Mouse (Mus musculus): ENCODE measurements around the gene Pcx.

The Pcx gene

GRCm38 (mm10) chr19:4548305-4548883 lies 38.1 kb downstream of the Pcx start:
- DNase-seq (ENCODE audit: low read depth, low spot score): no peak

- no peak for DNase-seq (ENCODE audit: low read depth, low spot score)
Measured at GRCm38 (mm10) chr19:4554248-4554647, 44.0 kb downstream of the Pcx start.

GRCm38 (mm10) chr19:4555086-4555485 lies 44.8 kb downstream of the Pcx start:
- DNase-seq (ENCODE audit: low read depth, low spot score): no peak

GRCm38 (mm10) chr19:4556787-4557186 lies 46.5 kb downstream of the Pcx start:
- DNase-seq (ENCODE audit: low read depth, low spot score): no peak

GRCm38 (mm10) chr19:4557796-4558569 lies 47.7 kb downstream of the Pcx start:
- no peak for DNase-seq (ENCODE audit: low read depth, low spot score)

- no peak for DNase-seq (ENCODE audit: low read depth, low spot score)
Measured at GRCm38 (mm10) chr19:4558570-4558955, 48.3 kb downstream of the Pcx start.

- no peak for DNase-seq (ENCODE audit: low read depth, low spot score)
Measured at GRCm38 (mm10) chr19:4559011-4559410, 48.7 kb downstream of the Pcx start.

- peak; percentile 31 for DNase-seq (ENCODE audit: low read depth, low spot score)
Measured at GRCm38 (mm10) chr19:4559588-4559987, 49.3 kb downstream of the Pcx start.

GRCm38 (mm10) chr19:4560205-4560604 lies 49.9 kb downstream of the Pcx start:
- no peak for DNase-seq (ENCODE audit: low read depth, low spot score)

GRCm38 (mm10) chr19:4565678-4566077 lies 55.4 kb downstream of the Pcx start:
- no peak for DNase-seq (ENCODE audit: low read depth, low spot score)

GRCm38 (mm10) chr19:4566880-4567279 lies 56.6 kb downstream of the Pcx start:
- no peak for DNase-seq (ENCODE audit: low read depth, low spot score)

GRCm38 (mm10) chr19:4567665-4568064 lies 57.4 kb downstream of the Pcx start:
- DNase-seq (ENCODE audit: low read depth, low spot score): no peak

GRCm38 (mm10) chr19:4568832-4569231 lies 58.6 kb downstream of the Pcx start:
- DNase-seq (ENCODE audit: low read depth, low spot score): no peak

- DNase-seq (ENCODE audit: low read depth, low spot score): no peak
Measured at GRCm38 (mm10) chr19:4569356-4570236, 59.3 kb downstream of the Pcx start.

GRCm38 (mm10) chr19:4570237-4570613 lies 60.0 kb downstream of the Pcx start:
- DNase-seq (ENCODE audit: low read depth, low spot score): no peak

GRCm38 (mm10) chr19:4570815-4571214 lies 60.5 kb downstream of the Pcx start:
- no peak for DNase-seq (ENCODE audit: low read depth, low spot score)

GRCm38 (mm10) chr19:4571658-4572057 lies 61.4 kb downstream of the Pcx start:
- no peak for DNase-seq (ENCODE audit: low read depth, low spot score)

- DNase-seq (ENCODE audit: low read depth, low spot score): no peak
Measured at GRCm38 (mm10) chr19:4572061-4572460, 61.8 kb downstream of the Pcx start.

- DNase-seq (ENCODE audit: low read depth, low spot score): no peak
Measured at GRCm38 (mm10) chr19:4572467-4572866, 62.2 kb downstream of the Pcx start.

GRCm38 (mm10) chr19:4573241-4573640 lies 63.0 kb downstream of the Pcx start:
- DNase-seq (ENCODE audit: low read depth, low spot score): no peak

GRCm38 (mm10) chr19:4578799-4579198 lies 68.5 kb downstream of the Pcx start:
- DNase-seq (ENCODE audit: low read depth, low spot score): no peak

GRCm38 (mm10) chr19:4579296-4579695 lies 69.0 kb downstream of the Pcx start:
- DNase-seq (ENCODE audit: low read depth, low spot score): no peak

Data from telencephalon, adult 2 months (tissue).